Mouse (Mus musculus) C3H10T1/2 (cell line): Measurements from ENCODE around the gene Hsd3b2. TPM values are rescaled to one million over a fixed set of nuclear protein-coding genes. Genes with fewer than 3 reads are reported as not detected.

ENCODE experiments used
- polyA plus RNA-seq, 2 experiments: library from polyadenylated mRNA; unstranded; fragments of >200 nt; fragmentation: generic; extraction: Trizol; gene quantifications; one replicate each; pipeline ENCODE4 v1.2.1; 2012; ENCODE audit warnings: missing spikeins in 2 of 2

Hsd3b2 gene
- not detected for polyA plus RNA-seq

GRCm38 (mm10) chr3:98724376-98724775 lies at the start of gene Hsd3b2:
TSS of gene Hsd3b2 (minus strand) at chr3:98724543.

Other genes with a start within 250 kb of the Hsd3b2 start
- not detected for gene Hsd3b4, start 214.0 kb downstream of the Hsd3b2 start, polyA plus RNA-seq
- gene Gm10681, start 135.7 kb downstream of the Hsd3b2 start, polyA plus RNA-seq: not detected
- gene Hsd3b5, start 94.3 kb downstream of the Hsd3b2 start, polyA plus RNA-seq: not detected
- not detected for gene Hsd3b3, start 38.6 kb upstream of the Hsd3b2 start, polyA plus RNA-seq
- not detected for gene Hsd3b6, start 89.9 kb upstream of the Hsd3b2 start, polyA plus RNA-seq
- gene Hsd3b1, start 135.3 kb upstream of the Hsd3b2 start, polyA plus RNA-seq: not detected
- not detected for gene Hao2, start 168.7 kb upstream of the Hsd3b2 start, polyA plus RNA-seq